Mouse (Mus musculus): ENCODE data around the gene Fbxw9. TPM values are rescaled to one million over a fixed set of nuclear protein-coding genes. Genes with fewer than 3 reads are reported as not detected.

Fbxw9 gene
- 28.2 and 29.9 TPM in 2 replicates for polyA plus RNA-seq (2015; fragmentation: Nextera tagmentation; extraction: Ambion mirVana)

GRCm38 (mm10) chr8:85059879-85060616 lies at the start of gene Fbxw9:
Fbxw9 (plus strand) TSS chr8:85060055.
- peak within 1 kb of the TSS; percentile 87 for H3K4me2 ChIP-seq (ENCODE audit: low read depth, low read length)
- WGBS, result under 1% methylated on average over 52 of the region's 53 CpGs
- H3K9ac ChIP-seq (ENCODE audit: low read length), result peak within 1 kb of the TSS; percentile 77
- H3K4me1 ChIP-seq (replicated peaks; ENCODE audit: control insufficient read depth, insufficient read depth, low read length), result no peaks in the 10 kb centered on the region; the same call in 1 of the 2 replicates
- H3K9me3 ChIP-seq (ENCODE audit: control insufficient read depth, low read length), result no peaks in the 10 kb centered on the region
- peak within 1 kb of the TSS; percentile 83 for H3K4me3 ChIP-seq (ENCODE audit: low read length)
- H3K27me3 ChIP-seq (ENCODE audit: control insufficient read depth, insufficient read depth, low read depth, low read length), result no peaks in the 10 kb centered on the region
- peak; percentile 88 for ATAC-seq (ENCODE audit: low read depth)
- H3K27ac ChIP-seq (ENCODE audit: low read length), result no peak within 1 kb of the TSS
- peaks cover 14% of the 10 kb centered on the region for H3K36me3 ChIP-seq (ENCODE audit: control insufficient read depth, insufficient read depth, low read length)

DNA sequence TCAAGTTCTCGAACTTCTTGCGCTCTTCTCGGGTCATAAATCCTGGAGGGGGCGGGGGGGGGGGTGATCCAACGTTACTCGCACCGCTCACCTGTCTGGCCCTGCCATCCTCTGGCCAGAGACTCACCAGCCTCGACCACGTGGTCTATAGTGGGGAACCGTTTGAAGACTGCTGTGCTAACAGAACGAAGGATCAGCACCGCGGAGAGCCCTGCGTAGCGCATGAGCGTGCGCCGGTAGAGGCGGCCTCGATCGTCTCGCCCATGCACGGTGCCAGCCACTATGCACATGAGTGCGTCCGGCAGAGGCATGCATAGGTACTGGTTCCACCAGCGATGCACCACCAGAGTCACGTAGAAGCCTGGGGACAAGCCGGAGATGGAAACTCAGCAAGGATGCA lies 48.6 kb upstream of the Fbxw9 start:
- Histone ChIP-seq H3K27ac (ENCODE audit: low read length) (no peak overlapping the region), H3K4me2 (ENCODE audit: low read depth, low read length) (no peak overlapping the region), H3K4me3 (ENCODE audit: low read length) (no peak overlapping the region), H3K9me3 (ENCODE audit: control insufficient read depth, low read length) (no peaks in the 10 kb centered on the region), H3K9ac (ENCODE audit: low read length) (no peak overlapping the region), H3K4me1 (replicated peaks; ENCODE audit: control insufficient read depth, insufficient read depth, low read length) (no peaks in the 10 kb centered on the region), H3K36me3 (ENCODE audit: control insufficient read depth, insufficient read depth, low read length) (no peaks in the 10 kb centered on the region), H3K27me3 (ENCODE audit: control insufficient read depth, insufficient read depth, low read depth, low read length) (peaks cover 44% of the 10 kb centered on the region)
- WGBS, result 12% methylated on average over 28 of the region's 28 CpGs
- 0 out of 2 replicates have a peak, but pooled peaks have one; percentile 13 for ATAC-seq (ENCODE audit: low read depth)

GRCm38 (mm10) chr8:85013230-85013840 lies 46.5 kb upstream of the Fbxw9 start:
- H3K27ac ChIP-seq (ENCODE audit: low read length), result no peak overlapping the region
- H3K4me2 ChIP-seq (ENCODE audit: low read depth, low read length), result peak overlapping the region; percentile 57
- no peaks in the 10 kb centered on the region for H3K9me3 ChIP-seq (ENCODE audit: control insufficient read depth, low read length)
- WGBS, result 3% methylated on average over 26 of the region's 26 CpGs
- H3K4me3 ChIP-seq (ENCODE audit: low read length), result peak overlapping the region; percentile 32
- peak overlapping the region; percentile 13; the same call in 1 of the 2 replicates for H3K9ac ChIP-seq (ENCODE audit: low read length)
- no peaks in the 10 kb centered on the region for H3K4me1 ChIP-seq (replicated peaks; ENCODE audit: control insufficient read depth, insufficient read depth, low read length)
- peak; percentile 56 for ATAC-seq (ENCODE audit: low read depth)
- H3K27me3 ChIP-seq (ENCODE audit: control insufficient read depth, insufficient read depth, low read depth, low read length), result peaks cover 33% of the 10 kb centered on the region
- peaks cover 7% of the 10 kb centered on the region; the same call in 1 of the 2 replicates for H3K36me3 ChIP-seq (ENCODE audit: control insufficient read depth, insufficient read depth, low read length)

- Histone ChIP-seq H3K27me3 (ENCODE audit: control insufficient read depth, insufficient read depth, low read depth, low read length) (peaks cover 27% of the 10 kb centered on the region), H3K27ac (ENCODE audit: low read length) (no peak within 1 kb of the TSS), H3K4me3 (ENCODE audit: low read length) (peak within 1 kb of the TSS; percentile 32), H3K4me1 (replicated peaks; ENCODE audit: control insufficient read depth, insufficient read depth, low read length) (no peaks in the 10 kb centered on the region), H3K36me3 (ENCODE audit: control insufficient read depth, insufficient read depth, low read length) (peaks cover 16% of the 10 kb centered on the region), H3K9me3 (ENCODE audit: control insufficient read depth, low read length) (no peaks in the 10 kb centered on the region), H3K9ac (ENCODE audit: low read length) (peak within 1 kb of the TSS; percentile 13; the same call in 1 of the 2 replicates), H3K4me2 (ENCODE audit: low read depth, low read length) (peak within 1 kb of the TSS; percentile 57)
- no peak for ATAC-seq (ENCODE audit: low read depth)
- 58% methylated on average over 2 of the region's 2 CpGs for WGBS
Measured at GRCm38 (mm10) chr8:85014431-85014830, 45.4 kb upstream of the Fbxw9 start, which contains the start of gene Best2. Best2 (minus strand) TSS chr8:85014531.

- ATAC-seq (ENCODE audit: low read depth), result no peak
- no peaks in the 10 kb centered on the region for H3K9me3 ChIP-seq (ENCODE audit: control insufficient read depth, low read length)
- H3K27ac ChIP-seq (ENCODE audit: low read length), result no peak overlapping the region
- no peak overlapping the region for H3K4me2 ChIP-seq (ENCODE audit: low read depth, low read length)
- WGBS, result 56% methylated on average over 10 of the region's 10 CpGs
- H3K9ac ChIP-seq (ENCODE audit: low read length), result no peak overlapping the region
- H3K4me1 ChIP-seq (replicated peaks; ENCODE audit: control insufficient read depth, insufficient read depth, low read length), result no peaks in the 10 kb centered on the region
- H3K27me3 ChIP-seq (ENCODE audit: control insufficient read depth, insufficient read depth, low read depth, low read length), result peaks cover 14% of the 10 kb centered on the region
- no peak overlapping the region for H3K4me3 ChIP-seq (ENCODE audit: low read length)
- H3K36me3 ChIP-seq (ENCODE audit: control insufficient read depth, insufficient read depth, low read length), result peaks cover 16% of the 10 kb centered on the region
Measured at GRCm38 (mm10) chr8:85016724-85017123, 43.1 kb upstream of the Fbxw9 start.

GRCm38 (mm10) chr8:85017209-85017608 lies 42.6 kb upstream of the Fbxw9 start:
- H3K36me3 ChIP-seq (ENCODE audit: control insufficient read depth, insufficient read depth, low read length), result peaks cover 16% of the 10 kb centered on the region
- no peak overlapping the region for H3K4me3 ChIP-seq (ENCODE audit: low read length)

GRCm38 (mm10) chr8:85021514-85022055 lies 38.3 kb upstream of the Fbxw9 start:
- Histone ChIP-seq H3K27ac (ENCODE audit: low read length) (no peak overlapping the region), H3K4me1 (replicated peaks; ENCODE audit: control insufficient read depth, insufficient read depth, low read length) (peaks cover 13% of the 10 kb centered on the region), H3K4me3 (ENCODE audit: low read length) (no peak overlapping the region), H3K9ac (ENCODE audit: low read length) (no peak overlapping the region), H3K36me3 (ENCODE audit: control insufficient read depth, insufficient read depth, low read length) (peaks cover 23% of the 10 kb centered on the region), H3K9me3 (ENCODE audit: control insufficient read depth, low read length) (no peaks in the 10 kb centered on the region), H3K4me2 (ENCODE audit: low read depth, low read length) (no peak overlapping the region), H3K27me3 (ENCODE audit: control insufficient read depth, insufficient read depth, low read depth, low read length) (no peaks in the 10 kb centered on the region)
- no peak for ATAC-seq (ENCODE audit: low read depth)
- WGBS, result 93% methylated on average over 3 of the region's 3 CpGs

More at GRCm38 (mm10) chr8:85017209-85017608, 42.6 kb upstream of the Fbxw9 start:
- H3K4me1 ChIP-seq (replicated peaks; ENCODE audit: control insufficient read depth, insufficient read depth, low read length), result no peaks in the 10 kb centered on the region
- H3K4me2 ChIP-seq (ENCODE audit: low read depth, low read length), result no peak overlapping the region
- no peak for ATAC-seq (ENCODE audit: low read depth)
- 46% methylated on average over 5 of the region's 5 CpGs for WGBS
- no peak overlapping the region for H3K9ac ChIP-seq (ENCODE audit: low read length)
- peaks cover 13% of the 10 kb centered on the region for H3K27me3 ChIP-seq (ENCODE audit: control insufficient read depth, insufficient read depth, low read depth, low read length)
- no peaks in the 10 kb centered on the region for H3K9me3 ChIP-seq (ENCODE audit: control insufficient read depth, low read length)
- H3K27ac ChIP-seq (ENCODE audit: low read length), result no peak overlapping the region

DNA sequence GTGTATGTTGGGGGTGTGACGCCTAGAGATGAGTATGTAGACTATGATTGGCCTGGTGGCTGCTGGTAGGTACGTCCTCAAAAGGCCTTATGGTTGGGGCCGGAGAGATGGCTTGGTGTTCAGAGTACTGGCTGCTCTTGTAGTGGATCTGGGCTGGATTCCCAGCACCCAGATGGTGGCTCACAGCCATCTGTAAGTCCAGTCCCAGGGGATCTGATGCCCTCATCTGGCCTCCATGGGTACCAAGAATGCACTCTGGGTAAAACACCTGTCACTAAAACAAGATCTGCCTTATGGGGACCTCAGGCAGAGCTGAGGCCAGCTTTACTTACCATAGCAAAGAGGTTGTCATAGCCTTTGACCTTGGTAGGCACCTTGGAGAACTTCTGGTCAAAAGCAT lies 36.0 kb upstream of the Fbxw9 start:
- peaks cover 12% of the 10 kb centered on the region for H3K36me3 ChIP-seq (ENCODE audit: control insufficient read depth, insufficient read depth, low read length)
- no peak overlapping the region; the same call in 1 of the 2 replicates for H3K4me3 ChIP-seq (ENCODE audit: low read length)
- H3K4me2 ChIP-seq (ENCODE audit: low read depth, low read length), result no peak overlapping the region

More for the DNA sequence above, 36.0 kb upstream of the Fbxw9 start:
- Histone ChIP-seq H3K27me3 (ENCODE audit: control insufficient read depth, insufficient read depth, low read depth, low read length) (no peaks in the 10 kb centered on the region), H3K9ac (ENCODE audit: low read length) (no peak overlapping the region), H3K4me1 (replicated peaks; ENCODE audit: control insufficient read depth, insufficient read depth, low read length) (peaks cover 23% of the 10 kb centered on the region), H3K27ac (ENCODE audit: low read length) (no peak overlapping the region), H3K9me3 (ENCODE audit: control insufficient read depth, low read length) (no peaks in the 10 kb centered on the region)
- no peak for ATAC-seq (ENCODE audit: low read depth)
- 96% methylated on average over 3 of the region's 3 CpGs for WGBS
